Mouse (Mus musculus) brain, embryonic 14.5 days (tissue): ENCODE results near the gene Srsf5.

Experiments
- CTCF ChIP-seq: fragments of 200-500 bp; IDR thresholded peaks from 2 replicates; pipeline ENCODE4 v1.5.1; 2012; ENCODE audit warnings: inconsistent platforms, mild to moderate bottlenecking, moderate library complexity, borderline replicate concordance; ENCODE audit not compliant: insufficient read depth, insufficient read length; ENCODE audit errors: extremely low read depth
- POLR2A ChIP-seq: fragments of 200-500 bp; IDR thresholded peaks from 2 replicates; pipeline ENCODE4 v1.6.1; 2012; ENCODE audit warnings: mild to moderate bottlenecking, inconsistent platforms, borderline replicate concordance; ENCODE audit not compliant: poor library complexity, insufficient read depth, insufficient read length, severe bottlenecking; ENCODE audit errors: extremely low read depth

GRCm38 (mm10) chr12:80990901-80991445 is 45.7 kb downstream of the Srsf5 start:
- TF ChIP-seq CTCF (no peak), POLR2A (no peak)
